Mouse (Mus musculus) MEL (cell line): ENCODE measurements around the gene Polr1d. TPM values are rescaled to one million over a fixed set of nuclear protein-coding genes. Genes with fewer than 3 reads are reported as not detected.

Experiments
- DNase-seq: peaks from one replicate; pipeline ENCODE4 v3.0.0; 2011; ENCODE audit warnings: low read depth, low spot score
- H3K27ac ChIP-seq: 2 replicates; pipeline ENCODE4 v1.5.1; 2012; ENCODE audit warnings: low read depth, mild to moderate bottlenecking, control low read depth, low read length, moderate library complexity; ENCODE audit not compliant: control insufficient read depth
- H3K27me3 ChIP-seq, 2 experiments: fragments of 150-350 bp in 1 of 2; sonication (generic) in 1 of 2; 2 replicates each; pipeline ENCODE4 v1.6.1; 2012; ENCODE audit warnings: low read length in 2 of 2, mild to moderate bottlenecking in 2 of 2, improper control_type of control experiment in 1 of 2, moderate library complexity in 1 of 2; ENCODE audit not compliant: insufficient read depth in 2 of 2, control insufficient read depth in 1 of 2
- H3K36me3 ChIP-seq, 2 experiments: 2 replicates each; pipeline ENCODE4 v1.6.1; 2012 to 2014; ENCODE audit warnings: low read length in 2 of 2, improper control_type of control experiment in 1 of 2, inconsistent platforms in 1 of 2, mild to moderate bottlenecking in 1 of 2; ENCODE audit not compliant: insufficient read depth in 2 of 2, control insufficient read depth in 1 of 2
- H3K4me1 ChIP-seq, 2 experiments: fragments of 150-350 bp in 1 of 2; sonication (generic) in 1 of 2; 2 replicates each; pipeline ENCODE4 v1.6.1; 2012; ENCODE audit warnings: low read length in 2 of 2, improper control_type of control experiment in 1 of 2, mild to moderate bottlenecking in 1 of 2; ENCODE audit not compliant: insufficient read depth in 2 of 2, control insufficient read depth in 1 of 2
- H3K4me3 ChIP-seq, 2 experiments: fragments of 150-350 bp in 1 of 2; sonication (generic) in 1 of 2; 2 replicates each; pipeline ENCODE4 v1.5.1; 2012; ENCODE audit warnings: low read depth in 2 of 2, low read length in 2 of 2, mild to moderate bottlenecking in 2 of 2, moderate library complexity in 2 of 2, control low read depth in 1 of 2, improper control_type of control experiment in 1 of 2; ENCODE audit not compliant: control insufficient read depth in 1 of 2, insufficient read depth in 1 of 2
- H3K79me2 ChIP-seq: 2 replicates; pipeline ENCODE4 v1.6.1; 2012; ENCODE audit warnings: mild to moderate bottlenecking, low read length, moderate library complexity; ENCODE audit not compliant: control insufficient read depth, poor library complexity, insufficient read depth
- H3K9ac ChIP-seq: 2 replicates; pipeline ENCODE4 v1.6.1; 2012; ENCODE audit warnings: low read depth, mild to moderate bottlenecking, control low read depth, low read length, moderate library complexity; ENCODE audit not compliant: control insufficient read depth, poor library complexity, severe bottlenecking
- H3K9me3 ChIP-seq: fragments of 150-350 bp; sonication (generic); replicated peaks from 2 replicates; pipeline ENCODE4 v1.6.1; 2012; ENCODE audit warnings: mild to moderate bottlenecking, low read length, improper control_type of control experiment, moderate library complexity; ENCODE audit not compliant: insufficient read depth
- CHD2 ChIP-seq: IDR thresholded peaks from 2 replicates; pipeline ENCODE4 v1.6.1; 2011; ENCODE audit warnings: low read length, improper control_type of control experiment
- E2F4 ChIP-seq: IDR thresholded peaks from 2 replicates; pipeline ENCODE4 v1.6.1; 2011; ENCODE audit warnings: low read depth, low read length, improper control_type of control experiment, borderline replicate concordance
- ELF1 ChIP-seq: IDR thresholded peaks from 2 replicates; pipeline ENCODE4 v1.6.1; 2014; ENCODE audit warnings: low read depth, mild to moderate bottlenecking, inconsistent platforms, low read length, improper control_type of control experiment, moderate library complexity
- EP300 ChIP-seq, 2 experiments: IDR thresholded peaks; 2 replicates each; pipeline ENCODE4 v1.6.1; 2011; ENCODE audit warnings: improper control_type of control experiment in 2 of 2, low read length in 2 of 2, low read depth in 1 of 2, mild to moderate bottlenecking in 1 of 2
- GABPA ChIP-seq: IDR thresholded peaks from 2 replicates; pipeline ENCODE4 v1.6.1; 2012; ENCODE audit warnings: low read depth, mild to moderate bottlenecking, inconsistent platforms, low read length, improper control_type of control experiment, moderate library complexity
- HCFC1 ChIP-seq: IDR thresholded peaks from 2 replicates; pipeline ENCODE4 v1.6.1; 2012; ENCODE audit warnings: low read depth, mild to moderate bottlenecking, inconsistent platforms, low read length, improper control_type of control experiment, moderate library complexity
- JUND ChIP-seq: IDR thresholded peaks from 2 replicates; pipeline ENCODE4 v1.6.1; 2011; ENCODE audit warnings: low read depth, mild to moderate bottlenecking, improper control_type of control experiment, low read length
- MAX ChIP-seq: IDR thresholded peaks from 2 replicates; pipeline ENCODE4 v1.6.1; 2011; ENCODE audit warnings: low read length, improper control_type of control experiment
- MEF2A ChIP-seq: IDR thresholded peaks from 2 replicates; pipeline ENCODE4 v1.6.1; 2014; ENCODE audit warnings: low read depth, mild to moderate bottlenecking, inconsistent platforms, low read length, improper control_type of control experiment; ENCODE audit not compliant: poor library complexity, insufficient replicate concordance, severe bottlenecking; ENCODE audit errors: extremely low read depth
- MXI1 ChIP-seq: IDR thresholded peaks from 2 replicates; pipeline ENCODE4 v1.6.1; 2011; ENCODE audit warnings: mild to moderate bottlenecking, low read depth, low read length, improper control_type of control experiment
- MYB ChIP-seq: IDR thresholded peaks from 2 replicates; pipeline ENCODE4 v1.6.1; 2011; ENCODE audit warnings: mild to moderate bottlenecking, low read depth, low read length, improper control_type of control experiment
- NELFE ChIP-seq: IDR thresholded peaks from 2 replicates; pipeline ENCODE4 v1.6.1; 2011; ENCODE audit warnings: low read depth, low read length, improper control_type of control experiment
- POLR2A ChIP-seq, 2 experiments: IDR thresholded peaks; 2 replicates each; pipeline ENCODE4 v1.6.1; 2011 to 2012; ENCODE audit warnings: low read length in 2 of 2, mild to moderate bottlenecking in 2 of 2, control low read depth in 1 of 2, improper control_type of control experiment in 1 of 2, low read depth in 1 of 2, moderate library complexity in 1 of 2; ENCODE audit not compliant: control insufficient read depth in 1 of 2, insufficient read depth in 1 of 2, poor library complexity in 1 of 2
- POLR2AphosphoS5 ChIP-seq: IDR thresholded peaks from 2 replicates; pipeline ENCODE4 v1.6.1; 2012; ENCODE audit warnings: low read depth, borderline replicate concordance, mild to moderate bottlenecking, inconsistent platforms, low read length, moderate library complexity, mixed read lengths
- RAD21 ChIP-seq: IDR thresholded peaks from 2 replicates; pipeline ENCODE4 v1.6.1; 2011; ENCODE audit warnings: mild to moderate bottlenecking, low read depth, low read length, improper control_type of control experiment
- RCOR1 ChIP-seq: IDR thresholded peaks from 2 replicates; pipeline ENCODE4 v1.6.1; 2012; ENCODE audit warnings: low read depth, mild to moderate bottlenecking, inconsistent platforms, low read length, improper control_type of control experiment
- SIN3A ChIP-seq: IDR thresholded peaks from 2 replicates; pipeline ENCODE4 v1.6.1; 2012; ENCODE audit warnings: low read length, improper control_type of control experiment, inconsistent platforms
- SMC3 ChIP-seq: IDR thresholded peaks from 2 replicates; pipeline ENCODE4 v1.6.1; 2011; ENCODE audit warnings: low read depth, low read length, improper control_type of control experiment
- TAL1 ChIP-seq: IDR thresholded peaks from 2 replicates; pipeline ENCODE4 v1.6.1; 2012; ENCODE audit warnings: mild to moderate bottlenecking, inconsistent platforms, low read length, moderate library complexity, mixed read lengths
- TBP ChIP-seq: IDR thresholded peaks from 2 replicates; pipeline ENCODE4 v1.8.0; 2011; ENCODE audit warnings: low read depth, low read length, improper control_type of control experiment
- TCF12 ChIP-seq: IDR thresholded peaks from 2 replicates; pipeline ENCODE4 v1.6.1; 2014; ENCODE audit warnings: low read depth, mild to moderate bottlenecking, inconsistent platforms, low read length, improper control_type of control experiment, moderate library complexity
- UBTF ChIP-seq: IDR thresholded peaks from 2 replicates; pipeline ENCODE4 v1.6.1; 2012; ENCODE audit warnings: low read depth, mild to moderate bottlenecking, inconsistent platforms, low read length, improper control_type of control experiment, moderate library complexity, borderline replicate concordance; ENCODE audit not compliant: insufficient read depth
- USF1 ChIP-seq: IDR thresholded peaks from 2 replicates; pipeline ENCODE4 v1.6.1; 2014; ENCODE audit warnings: low read depth, mild to moderate bottlenecking, inconsistent platforms, low read length, improper control_type of control experiment, moderate library complexity
- USF2 ChIP-seq, 2 experiments: IDR thresholded peaks; 2 replicates each; pipeline ENCODE4 v1.6.1; 2011 to 2012; ENCODE audit warnings: improper control_type of control experiment in 2 of 2, low read length in 2 of 2, borderline replicate concordance in 1 of 2, inconsistent platforms in 1 of 2, low read depth in 1 of 2, mild to moderate bottlenecking in 1 of 2; ENCODE audit not compliant: insufficient read depth in 1 of 2
- ZKSCAN1 ChIP-seq: IDR thresholded peaks from 2 replicates; pipeline ENCODE4 v1.6.1; 2012; ENCODE audit warnings: low read depth, mild to moderate bottlenecking, inconsistent platforms, low read length, improper control_type of control experiment, moderate library complexity
- ZNF384 ChIP-seq: IDR thresholded peaks from 2 replicates; pipeline ENCODE4 v1.6.1; 2012; ENCODE audit warnings: low read depth, mild to moderate bottlenecking, inconsistent platforms, low read length, improper control_type of control experiment
- polyA plus RNA-seq, 2 experiments: library from polyadenylated mRNA; stranded (reverse) in 1 of 2; unstranded in 1 of 2; fragments of >175 nt in 1 of 2; fragments of >200 nt in 1 of 2; gene quantifications; 2 replicates each; pipeline versions ENCODE4 v1.2.1 to v1.2.4; 2012; ENCODE audit warnings: low replicate concordance in 2 of 2, low read depth in 1 of 2; ENCODE audit not compliant: insufficient read length in 2 of 2, insufficient read depth in 1 of 2, missing spikeins in 1 of 2
- total RNA-seq: library from RNA; depleted of rRNA; stranded (reverse); fragments of 300-350 nt; gene quantifications from 2 replicates; pipeline ENCODE4 v1.2.3, GENCODE M21; 2012

Polr1d gene
- total and polyA plus RNA-seq, 3 experiments = 185 to 506 (median 388) TPM

DNA sequence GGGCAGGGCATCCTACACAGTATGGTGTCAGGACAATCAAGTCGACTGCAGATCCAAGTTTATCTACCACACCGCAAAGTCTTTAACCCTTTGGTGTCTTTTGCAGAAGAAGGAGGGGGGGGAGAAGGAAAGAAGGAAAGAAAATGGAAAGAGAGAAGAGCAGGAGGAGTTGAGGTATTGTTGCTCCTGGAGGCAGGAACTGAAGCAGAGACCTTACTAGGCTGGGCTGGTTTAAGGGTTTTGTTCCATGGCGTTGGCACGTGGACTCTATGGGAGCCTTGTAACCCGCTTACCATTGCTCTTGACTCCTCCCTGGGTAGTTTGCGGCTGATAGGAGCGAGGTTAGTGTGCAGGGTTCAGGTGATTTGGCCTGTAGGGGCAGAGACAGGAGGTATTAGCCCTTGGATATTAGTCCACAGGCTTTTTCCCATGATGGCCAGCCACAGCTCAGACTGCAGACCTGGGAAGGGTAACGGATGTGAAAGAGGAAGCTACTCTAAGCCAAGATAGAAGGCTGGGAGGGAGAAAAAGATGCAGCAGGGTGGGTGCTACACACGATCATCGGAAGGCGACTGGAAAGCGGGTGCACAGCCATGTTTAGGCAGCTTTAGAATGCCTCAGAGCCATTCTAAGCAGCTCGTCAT, 48.8 kb downstream of the Polr1d start:
- peak; percentile 62 for DNase-seq
- Histone ChIP-seq H3K9me3 (no peaks in the 10 kb centered on the region), H3K27ac (peak overlapping the region; percentile 10; the same call in 1 of the 2 replicates), H3K4me3 (peak overlapping the region; percentile 22 to 48), H3K27me3 (no peaks in the 10 kb centered on the region), H3K36me3 (no peaks in the 10 kb centered on the region), H3K79me2 (no peaks in the 10 kb centered on the region), H3K9ac (0 out of 2 replicates have a peak overlapping the region, but pooled peaks have one; percentile 26), H3K4me1 (peaks cover 1 to 6% of the 10 kb centered on the region in 2 experiments; a peak in 2 of 4 replicates)
- TF ChIP-seq JUND (no peak), MAX (peak; percentile 78), NELFE (0 out of 2 replicates have a peak, but pooled peaks have one; percentile 26), RCOR1 (0 out of 2 replicates have a peak, but pooled peaks have one; percentile 2), USF2 (IDR thresholded peaks at IDR 0.05; ENCODE audit: borderline replicate concordance in 1 of 2, insufficient read depth in 1 of 2, low read depth in 1 of 2, low read length in 2 of 2) (no peak), CHD2 (no peak), POLR2A (IDR thresholded peaks at IDR 0.05; ENCODE audit: control insufficient read depth in 1 of 2, insufficient read depth in 1 of 2, low read depth in 1 of 2, low read length in 2 of 2, poor library complexity in 1 of 2) (0 out of 4 replicates have a peak, but pooled peaks of 1 of the 2 experiments have one; percentile 31), SIN3A (peak; percentile 44; the same call in 1 of the 2 replicates), UBTF (no peak), ZKSCAN1 (no peak), TBP (no peak), SMC3 (0 out of 2 replicates have a peak, but pooled peaks have one; percentile 5), EP300 (IDR thresholded peaks at IDR 0.05; ENCODE audit: low read depth in 1 of 2, low read length in 2 of 2) (peak in 1 of 2 experiments; percentile 10; a peak in 1 of 4 replicates), USF1 (no peak), TCF12 (0 out of 2 replicates have a peak, but pooled peaks have one; percentile 19), ELF1 (no peak), HCFC1 (0 out of 2 replicates have a peak, but pooled peaks have one; percentile 25), POLR2AphosphoS5 (no peak), MXI1 (peak; percentile 66; the same call in 1 of the 2 replicates), MYB (no peak)

DNA sequence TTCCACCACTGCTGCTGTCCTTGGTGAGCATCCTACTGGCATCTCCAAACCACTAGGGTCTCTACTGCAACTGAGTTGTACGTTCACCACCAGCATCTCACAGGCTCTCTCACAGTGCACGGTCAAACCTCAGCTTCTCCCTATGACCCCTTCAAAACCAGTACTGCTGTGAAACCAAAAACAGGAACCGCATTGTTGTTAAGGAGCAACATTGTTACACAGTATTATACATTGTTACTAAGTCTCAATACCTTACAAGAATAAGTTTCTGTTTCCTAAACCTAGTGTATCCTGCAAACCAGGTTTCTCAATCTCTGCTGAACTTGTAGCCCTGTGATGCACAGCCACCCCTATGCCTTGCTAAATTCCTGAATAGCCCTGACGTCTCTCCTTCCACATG, 51.0 kb downstream of the Polr1d start:
- peaks cover 1 to 6% of the 10 kb centered on the region in 2 experiments; a peak in 2 of 4 replicates for H3K4me1 ChIP-seq
- H3K36me3 ChIP-seq = no peaks in the 10 kb centered on the region
- H3K9ac ChIP-seq = no peak overlapping the region
- H3K9me3 ChIP-seq = no peaks in the 10 kb centered on the region
- no peaks in the 10 kb centered on the region for H3K79me2 ChIP-seq
- TF ChIP-seq RCOR1 (no peak), POLR2AphosphoS5 (no peak), HCFC1 (no peak), SIN3A (no peak), ZNF384 (no peak), GABPA (no peak), MYB (no peak), TAL1 (no peak), UBTF (no peak), MEF2A (no peak), MAX (no peak), USF1 (no peak), E2F4 (no peak), POLR2A (IDR thresholded peaks at IDR 0.05; ENCODE audit: control insufficient read depth in 1 of 2, insufficient read depth in 1 of 2, low read depth in 1 of 2, low read length in 2 of 2, poor library complexity in 1 of 2) (no peak), EP300 (IDR thresholded peaks at IDR 0.05; ENCODE audit: low read depth in 1 of 2, low read length in 2 of 2) (no peak), TBP (no peak), RAD21 (no peak), NELFE (no peak)
- H3K4me3 ChIP-seq = no peak overlapping the region
- DNase-seq = no peak
- no peak overlapping the region for H3K27ac ChIP-seq
- H3K27me3 ChIP-seq = peaks cover 0 to 1% of the 10 kb centered on the region in 2 experiments; a peak in 1 of 4 replicates
